Mouse (Mus musculus): ENCODE measurements around the gene Mthfd1. TPM values are rescaled to one million over a fixed set of nuclear protein-coding genes. Genes with fewer than 3 reads are reported as not detected.

Mthfd1 gene
- total and polyA plus RNA-seq, 3 experiments = 208 to 231 TPM; not detected in 1

DNA sequence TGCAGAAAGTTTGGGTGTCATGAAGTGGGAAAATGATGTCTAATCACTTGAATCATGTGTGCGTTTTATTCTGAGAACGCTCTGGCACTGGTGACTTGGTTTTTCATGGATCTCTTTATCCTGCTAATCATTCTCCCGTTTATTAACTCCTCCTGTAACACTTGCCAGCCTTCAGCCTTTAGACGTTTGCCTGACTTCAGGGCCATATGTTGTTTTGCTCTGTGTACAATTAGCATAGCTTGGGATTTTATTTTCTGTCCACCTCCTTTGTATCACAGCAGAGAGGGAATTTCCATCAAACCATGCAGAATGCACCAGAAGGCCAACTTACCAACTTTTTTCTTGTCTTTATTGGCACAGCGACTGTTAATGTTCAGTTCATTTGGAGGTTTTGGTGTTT lies 42.7 kb downstream of the Mthfd1 start:
- no peaks in the 10 kb centered on the region for H3K9me3 ChIP-seq (replicated peaks; ENCODE audit: insufficient read depth, low read length)
- no peaks in the 10 kb centered on the region for H3K79me2 ChIP-seq (ENCODE audit: control insufficient read depth, insufficient read depth, low read length, poor library complexity)
- no peaks in the 10 kb centered on the region for H3K4me1 ChIP-seq (ENCODE audit: control insufficient read depth in 1 of 2, insufficient read depth in 2 of 2, low read length in 2 of 2)
- TF ChIP-seq MYC (IDR thresholded peaks at IDR 0.05; ENCODE audit: low read depth, low read length) (no peak), GATA1 (IDR thresholded peaks at IDR 0.05; ENCODE audit: low read depth, low read length) (no peak), E2F4 (IDR thresholded peaks at IDR 0.05; ENCODE audit: borderline replicate concordance, low read depth, low read length) (no peak), TAL1 (IDR thresholded peaks at IDR 0.05; ENCODE audit: low read length) (no peak), SIN3A (IDR thresholded peaks at IDR 0.05; ENCODE audit: low read length) (no peak), BHLHE40 (IDR thresholded peaks at IDR 0.05; ENCODE audit: borderline replicate concordance, low read depth, low read length) (no peak), MAFK (IDR thresholded peaks at IDR 0.05; ENCODE audit: borderline replicate concordance, low read depth, low read length) (no peak)
- no peak overlapping the region for H3K9ac ChIP-seq (ENCODE audit: control insufficient read depth, low read depth, low read length, poor library complexity, severe bottlenecking)
- H3K27ac ChIP-seq (ENCODE audit: control insufficient read depth, low read depth, low read length) = no peak overlapping the region
- peaks cover 0 to 55% of the 10 kb centered on the region in 2 experiments; a peak in 2 of 4 replicates for H3K36me3 ChIP-seq (ENCODE audit: control insufficient read depth in 1 of 2, insufficient read depth in 2 of 2, low read length in 2 of 2)
- DNase-seq (ENCODE audit: low read depth, low spot score) = no peak
- H3K27me3 ChIP-seq (ENCODE audit: control insufficient read depth in 1 of 2, insufficient read depth in 2 of 2, low read length in 2 of 2) = no peaks in the 10 kb centered on the region
- H3K4me3 ChIP-seq (ENCODE audit: control insufficient read depth in 1 of 2, insufficient read depth in 1 of 2, low read depth in 2 of 2, low read length in 2 of 2) = no peak overlapping the region

DNA sequence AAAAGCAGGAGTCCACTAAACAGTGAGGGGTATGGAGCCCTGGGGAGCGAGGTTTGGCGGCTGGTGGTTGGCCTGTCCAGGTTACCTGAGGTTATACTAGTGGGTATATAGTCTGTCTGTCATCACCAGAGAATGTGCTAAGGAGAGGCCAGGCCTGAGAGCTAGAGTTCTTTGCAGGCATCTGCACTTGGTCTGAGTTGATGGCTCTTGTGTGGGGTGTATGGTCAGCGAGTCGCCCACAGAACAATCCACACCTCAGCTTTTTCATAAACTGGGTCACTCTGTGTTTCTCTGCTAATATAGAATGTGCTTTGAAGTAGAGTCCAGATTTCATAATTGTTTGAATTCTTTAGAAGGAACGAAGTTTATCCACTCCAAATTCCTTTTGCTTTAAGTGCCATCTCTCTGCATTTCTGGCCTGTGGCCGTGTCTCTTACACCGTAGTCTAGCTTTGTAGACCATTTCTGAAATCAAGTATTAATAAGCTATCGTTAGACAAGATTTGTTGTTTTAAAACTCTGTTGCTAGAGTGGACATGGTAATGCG lies 44.3 kb downstream of the Mthfd1 start:
- H3K4me1 ChIP-seq (ENCODE audit: control insufficient read depth in 1 of 2, insufficient read depth in 2 of 2, low read length in 2 of 2) = no peaks in the 10 kb centered on the region
- no peaks in the 10 kb centered on the region for H3K79me2 ChIP-seq (ENCODE audit: control insufficient read depth, insufficient read depth, low read length, poor library complexity)
- no peak for DNase-seq (ENCODE audit: low read depth, low spot score)
- H3K9ac ChIP-seq (ENCODE audit: control insufficient read depth, low read depth, low read length, poor library complexity, severe bottlenecking) = no peak overlapping the region
- no peaks in the 10 kb centered on the region for H3K9me3 ChIP-seq (replicated peaks; ENCODE audit: insufficient read depth, low read length)
- H3K27ac ChIP-seq (ENCODE audit: control insufficient read depth, low read depth, low read length) = no peak overlapping the region
- no peak overlapping the region for H3K4me3 ChIP-seq (ENCODE audit: control insufficient read depth in 1 of 2, insufficient read depth in 1 of 2, low read depth in 2 of 2, low read length in 2 of 2)
- peaks cover 0 to 45% of the 10 kb centered on the region in 2 experiments; a peak in 2 of 4 replicates for H3K36me3 ChIP-seq (ENCODE audit: control insufficient read depth in 1 of 2, insufficient read depth in 2 of 2, low read length in 2 of 2)
- TF ChIP-seq EP300 (IDR thresholded peaks at IDR 0.05; ENCODE audit: low read depth in 1 of 2, low read length in 2 of 2) (no peak), GABPA (IDR thresholded peaks at IDR 0.05; ENCODE audit: low read depth, low read length) (no peak), TAL1 (IDR thresholded peaks at IDR 0.05; ENCODE audit: low read length) (no peak), TBP (IDR thresholded peaks at IDR 0.05; ENCODE audit: low read depth, low read length) (no peak), UBTF (IDR thresholded peaks at IDR 0.05; ENCODE audit: borderline replicate concordance, insufficient read depth, low read depth, low read length) (no peak)
- no peaks in the 10 kb centered on the region for H3K27me3 ChIP-seq (ENCODE audit: control insufficient read depth in 1 of 2, insufficient read depth in 2 of 2, low read length in 2 of 2)

DNA sequence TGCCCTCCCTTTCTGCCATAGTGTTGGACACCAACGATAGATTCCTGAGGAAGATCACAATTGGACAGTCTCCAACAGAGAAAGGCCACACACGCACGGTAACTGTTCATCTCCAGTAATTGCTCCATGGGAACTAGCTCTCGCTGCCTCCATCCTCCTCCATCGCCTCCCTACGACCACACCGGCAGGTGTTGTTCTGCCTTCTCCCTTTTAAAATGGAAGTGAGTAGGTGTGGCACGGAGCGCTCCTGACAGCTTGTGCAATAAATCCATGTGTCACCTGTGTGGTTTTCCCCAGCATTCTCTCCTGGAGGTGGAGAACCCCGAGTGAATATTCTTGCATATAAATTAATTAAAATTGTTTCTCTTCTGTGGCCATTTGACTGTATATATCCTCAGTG lies 45.3 kb downstream of the Mthfd1 start:
- peaks cover 0 to 44% of the 10 kb centered on the region in 2 experiments; a peak in 2 of 4 replicates for H3K36me3 ChIP-seq (ENCODE audit: control insufficient read depth in 1 of 2, insufficient read depth in 2 of 2, low read length in 2 of 2)

More for the DNA sequence above, 45.3 kb downstream of the Mthfd1 start:
- DNase-seq (ENCODE audit: low read depth, low spot score) = no peak
- no peak overlapping the region for H3K9ac ChIP-seq (ENCODE audit: control insufficient read depth, low read depth, low read length, poor library complexity, severe bottlenecking)
- H3K4me1 ChIP-seq (ENCODE audit: control insufficient read depth in 1 of 2, insufficient read depth in 2 of 2, low read length in 2 of 2) = no peaks in the 10 kb centered on the region
- H3K79me2 ChIP-seq (ENCODE audit: control insufficient read depth, insufficient read depth, low read length, poor library complexity) = no peaks in the 10 kb centered on the region
- H3K9me3 ChIP-seq (replicated peaks; ENCODE audit: insufficient read depth, low read length) = no peaks in the 10 kb centered on the region
- TF ChIP-seq SMC3 (IDR thresholded peaks at IDR 0.05; ENCODE audit: low read depth, low read length) (no peak), ZNF384 (IDR thresholded peaks at IDR 0.05; ENCODE audit: low read depth, low read length) (no peak), TCF12 (IDR thresholded peaks at IDR 0.05; ENCODE audit: low read depth, low read length) (no peak), MXI1 (IDR thresholded peaks at IDR 0.05; ENCODE audit: low read depth, low read length) (no peak), MEF2A (IDR thresholded peaks at IDR 0.05; ENCODE audit: extremely low read depth, insufficient replicate concordance, low read depth, low read length, poor library complexity, severe bottlenecking) (no peak), USF2 (IDR thresholded peaks at IDR 0.05; ENCODE audit: borderline replicate concordance in 1 of 2, insufficient read depth in 1 of 2, low read depth in 1 of 2, low read length in 2 of 2) (no peak), MAFK (IDR thresholded peaks at IDR 0.05; ENCODE audit: borderline replicate concordance, low read depth, low read length) (no peak), ZKSCAN1 (IDR thresholded peaks at IDR 0.05; ENCODE audit: low read depth, low read length) (no peak), UBTF (IDR thresholded peaks at IDR 0.05; ENCODE audit: borderline replicate concordance, insufficient read depth, low read depth, low read length) (no peak), GABPA (IDR thresholded peaks at IDR 0.05; ENCODE audit: low read depth, low read length) (no peak), MYB (IDR thresholded peaks at IDR 0.05; ENCODE audit: low read depth, low read length) (no peak), POLR2AphosphoS2 (IDR thresholded peaks at IDR 0.05; ENCODE audit: low read length) (no peak)
- no peaks in the 10 kb centered on the region for H3K27me3 ChIP-seq (ENCODE audit: control insufficient read depth in 1 of 2, insufficient read depth in 2 of 2, low read length in 2 of 2)
- H3K4me3 ChIP-seq (ENCODE audit: control insufficient read depth in 1 of 2, insufficient read depth in 1 of 2, low read depth in 2 of 2, low read length in 2 of 2) = no peak overlapping the region
- H3K27ac ChIP-seq (ENCODE audit: control insufficient read depth, low read depth, low read length) = no peak overlapping the region

Data from MEL (cell line).